Mouse (Mus musculus) myocyte (in vitro differentiated cells): ENCODE data around the gene Ccser1.

Experiments used
- CEBPB ChIP-seq: IDR thresholded peaks from 2 replicates; pipeline ENCODE4 v1.6.1; 2011; ENCODE audit warnings: mild to moderate bottlenecking, moderate library complexity; ENCODE audit not compliant: poor library complexity, insufficient read depth, severe bottlenecking
- MYOG ChIP-seq, 3 experiments: IDR thresholded peaks; one replicate each; pipeline ENCODE4 v1.6.1; 2011; ENCODE audit warnings: control low read depth in 2 of 3, low read depth in 2 of 3, mild to moderate bottlenecking in 2 of 3; ENCODE audit not compliant: insufficient read length in 2 of 3, control insufficient read depth in 1 of 3, insufficient read depth in 1 of 3
- POLR2A ChIP-seq: IDR thresholded peaks from one replicate; pipeline ENCODE4 v1.6.1; 2011; ENCODE audit warnings: low read depth, mild to moderate bottlenecking, control low read depth, moderate library complexity; ENCODE audit not compliant: insufficient read length
- POLR2AphosphoS2 ChIP-seq: IDR thresholded peaks from one replicate; pipeline ENCODE4 v1.6.1; 2011; ENCODE audit warnings: low read depth, control low read depth; ENCODE audit not compliant: insufficient read length
- SRF ChIP-seq: IDR thresholded peaks from one replicate; pipeline ENCODE4 v1.6.1; 2011; ENCODE audit warnings: low read depth; ENCODE audit not compliant: control insufficient read depth, insufficient read length
- TCF12 ChIP-seq: IDR thresholded peaks from one replicate; pipeline ENCODE4 v1.6.1; 2011; ENCODE audit warnings: mild to moderate bottlenecking, control low read depth; ENCODE audit not compliant: poor library complexity, insufficient read depth, severe bottlenecking
- USF1 ChIP-seq: IDR thresholded peaks from one replicate; pipeline ENCODE4 v1.6.1; 2011; ENCODE audit warnings: low read depth, mild to moderate bottlenecking, control low read depth, moderate library complexity

DNA sequence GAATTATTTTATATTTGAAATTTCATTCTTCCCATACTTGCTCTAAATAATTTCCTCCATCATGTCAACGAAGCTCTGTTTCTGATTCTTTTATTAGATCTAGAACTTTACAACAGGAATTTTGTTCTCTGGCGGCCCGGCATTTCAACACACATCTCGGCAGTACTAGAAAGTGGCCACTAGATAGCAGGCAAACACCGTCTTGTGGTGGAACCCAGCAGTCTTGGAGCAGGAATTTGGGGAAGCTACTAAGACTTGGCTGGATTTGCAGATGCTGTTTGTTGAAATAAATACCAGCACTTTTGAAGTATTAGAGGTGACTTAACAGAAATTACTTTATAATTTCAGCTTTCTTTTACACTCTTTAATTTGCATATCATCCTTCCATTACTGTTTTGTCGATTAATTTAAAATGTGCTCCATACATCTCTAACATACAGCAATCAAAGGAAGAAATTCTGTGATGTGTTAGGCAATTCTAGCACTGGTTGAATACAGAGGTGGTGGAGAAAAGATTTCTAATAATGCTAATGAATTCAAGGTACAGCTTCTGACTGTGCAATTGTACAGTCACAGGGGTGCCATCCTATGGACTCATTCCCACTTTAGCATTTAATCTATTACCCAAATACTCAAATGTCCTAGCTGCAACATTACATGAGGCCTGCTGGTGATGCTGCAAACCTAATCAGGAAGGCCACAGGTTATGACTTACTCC is 135.9 kb downstream of the Ccser1 start:
- TF ChIP-seq POLR2A, result no peak
- TF ChIP-seq USF1, result no peak
- no peak for TF ChIP-seq MYOG (IDR thresholded peaks at IDR 0.05; ENCODE audit: control insufficient read depth in 1 of 3, insufficient read depth in 1 of 3, insufficient read length in 2 of 3, low read depth in 2 of 3)
- TF ChIP-seq SRF, result no peak
- no peak for TF ChIP-seq POLR2AphosphoS2
- no peak for TF ChIP-seq CEBPB
- no peak for TF ChIP-seq TCF12
